Mouse (Mus musculus): ENCODE data around the gene Id3. TPM values are rescaled to one million over a fixed set of nuclear protein-coding genes. Genes with fewer than 3 reads are reported as not detected.
A peak's percentile ranks its signal among the peaks of the same experiment; 100 is the strongest.

Id3 gene
- total RNA-seq, 2 experiments from 2014 or later: 13.8 to 14.1 TPM

DNA sequence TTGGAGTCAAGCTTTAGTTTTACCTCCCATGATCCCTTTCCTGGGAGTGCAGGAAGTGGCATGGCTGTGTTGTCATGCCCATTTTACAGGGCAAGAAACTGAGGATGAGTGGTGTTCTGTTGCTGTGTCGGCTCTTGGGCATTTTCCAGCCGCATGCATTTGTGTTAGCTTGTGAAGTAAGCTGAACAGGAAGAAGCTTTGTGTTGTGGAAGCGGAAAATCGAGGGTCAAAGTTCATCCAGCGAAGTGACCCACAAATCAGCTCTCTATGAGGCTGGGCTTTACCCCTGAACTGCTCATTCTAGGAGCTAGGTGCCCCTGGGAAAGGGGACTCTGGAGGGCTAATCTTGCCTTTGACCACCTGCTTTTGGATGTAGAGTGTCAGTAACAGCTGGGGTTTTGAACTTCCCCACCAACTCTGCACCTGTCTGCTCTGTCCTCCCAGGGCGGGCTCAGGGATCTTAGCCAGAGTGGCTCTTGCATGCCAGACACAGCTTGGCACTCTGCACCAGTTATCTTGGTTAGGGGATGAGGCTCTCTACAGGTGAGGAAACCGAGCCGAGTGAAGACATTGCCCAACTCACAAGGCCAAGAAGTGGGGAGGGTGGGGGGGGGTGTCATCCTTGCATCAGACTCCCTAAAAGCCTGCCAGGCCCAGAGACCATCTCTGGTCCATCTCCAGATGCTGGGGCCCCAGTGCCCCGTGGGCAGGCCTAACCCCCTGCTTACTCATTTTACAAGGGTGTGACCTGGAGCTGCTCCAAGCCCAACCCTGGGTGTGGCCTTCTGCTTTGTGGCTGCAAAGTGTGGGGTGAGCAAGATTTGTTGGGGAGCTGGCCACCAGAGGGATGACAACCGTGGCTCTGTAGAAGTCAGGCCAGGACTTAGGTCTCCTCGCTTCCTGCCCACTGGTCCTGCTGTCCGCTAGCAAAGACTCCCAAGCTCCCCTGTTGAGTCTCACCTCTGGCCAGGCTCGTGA lies 31.2 kb downstream of the Id3 start:
- DNase-seq: no peak
- intact Hi-C loops (cut with DNase I): no loop called here

DNA sequence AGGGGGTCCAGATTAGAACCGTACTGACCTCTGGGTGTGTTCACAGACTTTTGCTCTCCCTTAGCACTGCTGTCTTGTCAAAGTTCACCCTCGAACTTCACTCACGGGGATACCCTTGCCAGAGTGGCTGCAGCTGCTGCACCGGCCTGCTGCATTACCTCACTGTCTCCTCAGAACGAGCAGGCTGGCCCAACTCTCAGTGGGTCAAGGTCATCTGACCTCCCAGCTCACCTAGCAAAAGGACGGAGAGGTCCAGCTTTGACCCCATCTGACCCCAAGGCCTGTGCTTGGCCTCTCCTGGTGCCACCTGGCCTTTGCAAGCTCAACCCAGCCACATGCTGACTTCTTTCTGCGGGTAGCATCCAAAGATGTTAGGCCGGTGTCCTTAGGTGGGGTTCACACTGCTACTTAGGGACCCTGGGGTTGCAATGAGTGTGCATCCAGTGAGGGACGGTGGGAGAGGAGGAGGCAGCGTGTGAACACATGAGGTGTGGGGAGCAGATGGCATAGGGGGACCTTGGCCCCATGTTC lies 32.8 kb downstream of the Id3 start:
- DNase-seq: no peak
- intact Hi-C loops (cut with DNase I): no loop called here

DNA sequence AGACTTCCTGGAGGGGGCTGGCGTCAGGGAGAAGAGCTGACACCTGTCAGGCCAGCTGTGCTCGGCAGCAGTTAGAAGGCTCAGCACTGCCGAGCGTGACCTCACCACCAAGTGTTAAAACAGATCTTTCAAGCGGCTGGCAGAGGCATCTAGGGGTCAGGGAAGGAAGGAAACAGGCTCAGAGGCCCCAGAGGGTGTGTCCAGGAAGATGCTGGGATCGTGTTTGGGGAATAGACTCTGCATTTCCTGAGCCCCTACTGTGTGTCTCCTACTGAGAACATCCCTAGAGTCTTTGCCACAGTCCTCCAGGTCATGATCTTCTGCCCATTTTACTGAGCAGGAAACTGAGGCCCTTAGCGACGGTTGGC lies 33.9 kb downstream of the Id3 start:
- DNase-seq: no peak
- intact Hi-C loops (cut with DNase I): no loop called here

DNA sequence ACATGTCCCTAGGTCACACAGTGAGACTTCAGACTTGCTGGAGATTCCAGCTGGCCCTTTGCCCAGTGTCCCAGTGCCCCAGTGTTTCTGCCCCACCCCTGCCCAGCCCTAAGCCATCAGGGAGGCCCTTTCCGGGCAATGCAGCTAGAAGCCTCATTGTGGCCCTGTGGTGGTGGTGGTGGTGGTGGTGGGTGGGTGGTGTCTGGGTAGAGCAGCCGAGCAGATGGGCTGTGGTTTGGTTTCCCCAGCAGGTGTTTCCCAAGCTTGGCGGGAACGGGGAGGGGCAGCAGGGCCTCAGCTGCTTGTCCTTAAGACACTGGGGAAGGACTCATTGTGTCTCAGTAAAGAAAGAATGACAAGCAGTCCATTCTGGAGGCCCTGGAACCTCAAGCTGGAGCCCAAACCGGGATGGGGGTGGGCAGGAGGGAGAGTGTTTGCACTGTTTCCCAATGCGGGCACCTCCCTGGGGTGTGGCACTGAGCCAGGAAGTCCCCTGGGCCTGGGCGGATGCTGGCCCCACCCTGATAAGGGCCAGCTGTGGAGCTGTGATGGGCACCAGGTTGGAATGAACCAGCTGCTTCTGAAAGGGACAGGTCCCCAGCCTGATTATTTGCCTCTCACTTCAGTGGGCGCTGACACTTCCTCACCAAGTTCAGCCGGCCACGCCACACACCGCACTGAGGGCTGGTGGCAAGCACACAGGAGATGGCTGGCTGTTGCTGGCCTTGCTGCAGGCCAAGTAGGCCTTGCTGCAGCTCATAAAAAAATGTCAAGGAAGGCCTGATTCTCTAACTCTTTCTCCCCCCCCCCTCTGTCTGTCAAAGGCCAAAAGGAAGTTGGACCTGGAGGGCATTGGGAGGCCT lies 34.5 kb downstream of the Id3 start:
- DNase-seq: no peak
- intact Hi-C loops (cut with DNase I): no loop called here

DNA sequence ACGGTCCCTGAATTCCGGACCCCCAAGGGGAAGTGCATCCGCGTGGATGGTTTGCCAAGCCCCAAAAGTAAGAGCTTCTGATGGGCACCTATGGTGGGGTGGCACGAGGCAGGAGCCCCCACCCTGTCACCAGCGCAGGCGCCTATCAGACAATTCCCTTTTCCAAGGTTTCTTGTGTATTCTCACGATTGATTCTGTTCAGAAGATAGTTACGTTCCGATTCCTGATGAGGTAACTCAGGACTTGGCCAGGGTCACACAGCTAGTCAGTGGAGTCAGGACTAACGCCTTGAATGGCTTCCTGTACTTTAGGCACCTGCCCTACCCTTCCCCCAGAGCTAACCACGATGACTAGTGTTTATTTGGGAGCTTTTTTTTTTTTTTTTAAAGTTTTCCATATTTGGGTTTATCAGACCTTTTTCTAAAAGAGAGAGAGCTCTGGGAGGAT lies 35.2 kb downstream of the Id3 start:
- no peak for DNase-seq
- intact Hi-C loops (cut with DNase I): no loop called here

DNA sequence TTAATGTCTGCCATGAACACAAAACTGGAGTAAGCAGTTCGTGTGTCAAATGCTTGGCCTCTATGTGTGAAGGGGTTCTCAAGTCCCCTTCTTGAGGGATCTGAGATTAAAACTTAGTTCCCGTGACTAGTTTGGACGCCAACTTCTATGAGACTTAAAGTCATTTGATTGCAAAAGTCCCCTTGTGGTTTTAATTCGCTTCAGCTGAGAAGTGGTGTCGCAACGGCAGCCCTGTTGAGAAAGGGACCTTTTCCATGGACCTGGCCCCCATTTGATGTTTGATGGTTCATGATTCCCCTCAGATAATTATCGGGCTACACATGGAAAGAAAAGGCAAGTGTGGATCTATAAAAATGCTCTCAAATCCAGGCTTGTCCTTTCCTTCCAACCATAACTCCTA lies 36.2 kb downstream of the Id3 start:
- no peak for DNase-seq
- intact Hi-C loops (cut with DNase I): no loop called here

DNA sequence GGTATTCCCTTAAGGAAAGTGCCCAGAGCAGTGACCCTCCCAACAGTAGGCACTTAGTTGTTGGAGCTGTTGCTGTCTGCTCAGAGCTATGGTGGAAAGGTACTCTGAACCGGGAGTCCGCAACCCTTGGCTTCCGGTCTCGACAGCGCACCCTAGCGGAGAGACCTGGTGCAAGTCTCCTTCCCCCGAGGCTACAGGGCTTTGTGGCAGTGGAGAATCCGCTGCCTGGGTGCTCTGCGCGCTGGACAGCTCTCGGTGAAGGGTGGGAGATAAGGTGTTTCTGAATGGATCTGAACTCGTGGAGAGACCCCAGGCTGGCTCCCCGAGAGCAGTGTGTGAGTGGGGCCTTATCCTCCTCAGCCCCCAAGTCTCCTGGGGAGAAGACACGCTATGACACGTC lies 36.7 kb downstream of the Id3 start:
- peak; percentile 82 to 84 for DNase-seq
- intact Hi-C loops (cut with DNase I): no loop called here

DNA sequence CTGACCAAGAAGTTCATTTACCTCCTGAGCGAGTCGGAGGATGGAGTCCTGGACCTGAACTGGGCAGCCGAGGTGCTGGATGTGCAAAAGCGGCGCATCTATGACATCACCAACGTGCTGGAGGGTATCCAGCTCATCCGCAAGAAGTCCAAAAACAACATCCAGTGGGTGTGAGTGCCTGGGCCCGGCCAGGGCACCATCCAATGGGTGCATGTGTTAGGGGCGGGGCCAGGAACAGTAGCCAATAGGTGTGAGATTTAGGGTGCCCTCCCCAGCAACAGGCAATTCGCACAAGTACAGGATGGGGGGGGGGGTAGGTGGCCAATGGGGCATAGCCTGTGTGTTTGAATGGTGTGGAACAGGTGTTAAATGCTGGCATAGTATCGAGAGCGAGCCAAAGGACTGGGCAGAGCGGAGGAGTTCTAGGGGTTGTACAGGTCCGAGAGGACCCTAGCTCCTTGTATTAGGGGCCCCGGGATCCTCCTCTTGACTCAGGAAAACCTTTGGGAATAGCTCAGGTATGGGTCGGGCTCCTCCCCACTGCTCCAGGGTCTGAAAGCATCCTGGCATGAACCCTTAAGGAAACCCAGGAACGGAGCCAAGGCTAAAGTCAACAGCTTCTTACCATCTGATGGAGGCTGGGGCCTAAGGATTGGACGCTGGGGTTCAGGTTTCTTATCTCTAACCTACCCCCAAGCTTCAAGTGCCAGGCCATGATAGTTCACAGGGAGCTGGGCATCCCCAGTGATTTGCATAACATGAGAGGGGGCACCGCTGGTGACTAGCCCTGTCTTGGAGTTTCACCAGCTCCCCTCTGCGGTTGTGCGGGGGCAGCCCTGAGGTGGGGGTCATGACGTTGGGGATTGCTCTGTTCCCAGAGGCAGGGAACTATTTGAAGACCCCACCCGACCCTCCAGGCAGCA lies 37.4 kb downstream of the Id3 start:
- intact Hi-C loops (cut with DNase I): no loop called here
- peak; percentile 76 to 79 for DNase-seq

DNA sequence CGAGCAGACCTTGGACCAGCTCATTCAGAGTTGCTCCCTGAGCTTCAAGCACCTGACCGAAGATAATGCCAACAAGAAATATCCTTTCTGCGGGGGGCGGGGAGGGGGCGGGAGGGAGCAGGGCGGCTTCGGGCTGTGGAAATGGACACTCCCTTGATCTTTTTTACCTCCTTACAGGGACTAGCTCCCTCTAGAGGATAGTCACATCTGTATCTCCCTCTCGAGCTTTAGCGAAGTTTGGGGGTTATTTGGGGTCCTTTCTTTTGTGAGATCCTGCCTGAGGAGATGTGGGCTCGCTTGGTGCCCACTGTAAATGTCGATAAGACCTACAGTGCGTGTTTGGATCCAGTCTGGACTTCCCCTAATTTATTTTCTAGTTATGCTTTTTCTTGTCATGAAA lies 38.1 kb downstream of the Id3 start:
- no peak for DNase-seq

DNA sequence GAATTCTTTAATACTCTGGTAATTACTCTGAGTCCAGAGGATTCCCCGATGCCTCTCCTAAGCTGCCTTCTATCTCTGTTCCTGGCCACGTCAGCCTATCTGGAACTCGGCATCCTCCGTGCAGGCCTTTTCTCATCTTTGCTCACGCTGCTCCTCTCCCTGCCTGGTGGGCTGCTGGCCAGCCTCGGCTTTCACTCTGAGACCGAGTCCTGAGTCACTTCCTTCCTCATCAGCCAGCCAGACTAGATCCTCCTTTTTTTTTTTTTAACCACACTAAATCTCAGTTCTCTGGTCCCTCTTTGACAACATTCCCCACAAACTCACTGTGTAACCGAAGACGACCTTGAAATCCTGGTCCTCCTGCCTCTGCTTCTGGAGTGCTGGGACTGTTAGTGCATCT lies 42.1 kb downstream of the Id3 start:
- intact Hi-C loops (cut with DNase I): no loop called here
- DNase-seq: peak; percentile 44 to 63

More for the DNA sequence above, 38.1 kb downstream of the Id3 start:
- intact Hi-C loops (cut with DNase I): no loop called here

DNA sequence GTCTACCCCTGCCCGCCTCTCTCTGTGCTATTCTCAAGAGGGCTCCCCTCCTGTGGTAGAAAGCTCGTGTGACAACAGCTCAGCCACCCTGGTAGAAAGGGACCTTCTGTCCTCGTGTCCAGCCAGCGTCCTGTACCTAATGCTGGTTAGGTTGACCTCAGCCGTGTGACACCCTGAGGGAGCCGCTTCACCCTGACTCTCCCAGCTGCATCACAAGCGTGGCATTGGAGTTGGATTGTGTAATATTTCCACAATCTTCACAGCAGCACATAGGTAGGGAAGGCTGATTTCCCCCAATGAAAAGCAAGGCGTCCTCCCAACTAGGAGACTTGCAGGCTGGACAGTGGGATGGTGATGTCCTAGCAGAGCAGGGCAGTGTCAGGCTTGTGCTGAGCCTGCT lies 43.0 kb downstream of the Id3 start:
- intact Hi-C loops (cut with DNase I): no loop called here
- no peak for DNase-seq

DNA sequence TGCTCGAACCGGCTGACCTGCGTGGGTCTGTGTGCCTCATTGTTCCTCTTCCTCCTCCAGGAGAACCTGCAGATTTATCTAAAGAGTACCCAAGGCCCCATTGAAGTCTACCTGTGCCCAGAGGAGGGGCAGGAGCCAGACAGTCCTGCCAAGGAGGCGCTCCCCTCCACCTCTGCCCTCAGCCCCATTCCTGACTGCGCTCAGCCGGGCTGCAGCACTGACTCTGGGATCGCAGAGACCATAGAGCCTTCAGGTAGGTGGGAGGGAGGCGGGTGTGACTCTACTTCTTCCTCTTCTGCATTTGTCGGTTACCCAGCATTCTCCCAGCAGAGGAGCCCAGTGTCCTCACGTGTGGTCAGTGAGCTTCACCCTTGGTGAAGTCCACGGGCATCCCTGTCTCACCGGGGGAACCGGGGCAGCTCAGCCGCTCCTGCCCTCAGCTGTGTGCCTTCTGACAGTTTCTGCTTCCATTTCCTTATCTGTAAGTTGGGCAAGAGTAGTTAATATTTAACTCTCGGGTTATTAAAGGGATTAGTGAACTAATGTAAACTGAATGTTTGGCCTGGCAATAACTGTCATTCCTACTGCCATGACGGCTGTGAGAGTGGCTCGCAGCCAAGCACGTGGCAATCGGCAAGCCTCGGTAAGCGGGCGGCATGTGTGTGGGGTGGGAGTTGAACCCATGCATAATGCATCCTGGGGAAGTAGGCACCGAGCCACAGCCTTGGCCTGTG lies 43.6 kb downstream of the Id3 start:
- no peak for DNase-seq
- intact Hi-C loops (cut with DNase I): no loop called here

DNA sequence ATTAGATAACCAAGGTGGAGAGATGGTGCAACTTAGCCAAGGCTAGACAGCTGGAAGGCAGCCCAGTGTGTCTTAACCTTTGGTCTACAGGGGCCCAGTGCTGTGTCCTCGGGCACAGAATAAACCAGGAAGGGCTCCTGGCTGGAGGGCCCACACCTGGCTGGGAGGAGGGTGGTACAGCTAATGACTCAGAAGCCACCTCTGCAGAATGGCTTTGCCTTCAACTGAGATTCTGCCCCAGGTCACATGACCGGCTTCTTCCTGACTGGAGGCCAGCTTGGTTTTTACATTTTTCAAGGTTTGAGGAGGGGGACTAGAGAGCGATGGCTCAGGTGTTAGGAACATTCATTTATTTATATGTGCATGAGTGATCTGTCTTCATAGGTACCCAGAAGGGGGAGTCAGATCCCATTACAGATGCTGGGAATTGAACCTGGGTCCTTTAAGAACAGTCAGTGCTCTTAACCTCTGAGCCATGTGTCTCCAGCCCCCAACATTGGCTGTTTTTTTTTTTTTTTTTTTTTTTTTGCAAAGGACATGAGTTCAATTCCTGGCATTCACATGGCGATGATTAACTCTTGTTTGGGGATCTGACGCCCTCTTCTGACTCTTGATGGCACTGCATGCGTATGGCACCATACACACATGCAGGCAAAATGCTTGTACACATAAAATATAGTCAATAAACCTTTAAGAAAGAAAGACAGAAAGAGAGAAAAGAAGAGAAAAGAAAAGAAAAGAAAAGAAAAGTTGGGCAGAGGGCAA lies 45.9 kb downstream of the Id3 start:
- intact Hi-C loops (cut with DNase I): no loop called here
- no peak for DNase-seq

DNA sequence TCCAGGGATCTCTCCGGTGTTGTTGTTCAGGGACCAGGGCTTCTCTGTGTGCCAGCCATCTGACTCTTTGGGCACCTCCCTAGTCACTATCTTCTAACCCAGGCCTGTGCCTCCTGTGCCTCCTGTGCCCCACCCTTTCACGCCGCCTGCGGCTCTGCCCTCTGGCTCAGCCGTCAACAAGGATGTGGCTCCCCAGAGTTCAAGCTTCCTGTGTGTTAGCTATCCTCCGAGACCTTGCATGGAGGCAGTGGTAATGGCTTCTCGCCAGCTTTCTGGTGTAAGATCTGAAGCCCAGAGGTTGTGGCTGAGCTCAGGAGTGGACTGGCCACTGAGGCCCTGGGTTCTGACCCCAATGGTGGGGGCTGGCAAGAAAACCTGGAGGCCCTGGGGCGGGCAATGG lies 46.6 kb downstream of the Id3 start:
- intact Hi-C loops (cut with DNase I): no loop called here

DNA sequence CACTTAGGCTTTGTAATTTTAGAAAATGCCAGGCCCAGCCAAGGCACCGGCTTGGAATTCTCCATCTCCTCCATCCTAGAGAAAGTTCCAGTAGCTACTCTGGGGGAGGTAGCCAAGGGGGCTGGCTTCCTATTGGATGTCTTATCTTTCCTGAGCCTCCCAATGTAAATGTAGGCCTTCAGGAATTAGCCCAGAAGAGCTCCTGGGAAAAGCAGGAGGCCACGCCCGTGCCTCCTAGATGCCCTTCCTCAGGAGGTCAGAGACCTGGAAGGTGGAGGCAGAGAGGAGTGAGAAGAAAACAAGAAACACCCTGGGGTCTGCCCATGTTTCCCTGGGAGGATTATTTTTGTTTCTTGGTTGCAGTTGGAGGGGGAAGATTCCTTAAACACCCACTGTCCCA lies 50.3 kb downstream of the Id3 start:
- no peak for DNase-seq
- intact Hi-C loops (cut with DNase I): no loop called here

More for the DNA sequence above, 46.6 kb downstream of the Id3 start:
- no peak for DNase-seq

DNA sequence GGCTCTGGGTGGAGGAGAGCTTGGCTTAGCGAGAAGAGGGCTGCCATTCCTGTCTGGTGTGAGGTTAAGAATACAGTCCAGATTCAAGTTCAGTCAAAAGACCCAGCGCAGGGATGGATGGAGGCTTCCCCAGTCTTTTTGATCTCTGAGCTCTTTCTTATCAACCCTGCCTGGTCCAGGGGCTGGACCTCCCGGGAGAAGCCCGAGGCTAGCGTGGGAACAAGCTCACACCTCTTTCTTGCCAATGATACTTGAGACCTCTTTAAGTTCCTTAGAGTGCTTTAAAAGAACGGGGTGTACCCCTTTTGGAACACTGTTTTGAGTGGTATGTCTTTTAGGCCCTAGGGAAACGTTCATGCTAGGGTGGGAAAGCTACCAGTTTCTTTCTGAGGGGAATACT lies 51.7 kb downstream of the Id3 start:
- DNase-seq: no peak
- intact Hi-C loops (cut with DNase I): no loop called here

Data from gastrocnemius, postnatal 36 days (tissue).